Mouse (Mus musculus) right cerebral cortex, postnatal 10 days (tissue): ENCODE measurements at regions not wholly inside any gene's neighbourhood (a gene's known extent, or its start where the extent isn't known, plus 50 kb on each side); places are given as distances from the start of the nearest gene placed in this dataset.
A peak's percentile ranks its signal among the peaks of the same experiment; 100 is the strongest.

Experiments
- DNase-seq, 2 experiments: peaks; one replicate each; pipeline ENCODE4 v3.0.0; 2021; ENCODE audit warnings: low spot score in 2 of 2

- peak; percentile 46 to 56 for DNase-seq
These were observed 173.8 kb upstream of the Gm4791 start for GRCm38 (mm10) chr9:46824703-46825102.

DNA sequence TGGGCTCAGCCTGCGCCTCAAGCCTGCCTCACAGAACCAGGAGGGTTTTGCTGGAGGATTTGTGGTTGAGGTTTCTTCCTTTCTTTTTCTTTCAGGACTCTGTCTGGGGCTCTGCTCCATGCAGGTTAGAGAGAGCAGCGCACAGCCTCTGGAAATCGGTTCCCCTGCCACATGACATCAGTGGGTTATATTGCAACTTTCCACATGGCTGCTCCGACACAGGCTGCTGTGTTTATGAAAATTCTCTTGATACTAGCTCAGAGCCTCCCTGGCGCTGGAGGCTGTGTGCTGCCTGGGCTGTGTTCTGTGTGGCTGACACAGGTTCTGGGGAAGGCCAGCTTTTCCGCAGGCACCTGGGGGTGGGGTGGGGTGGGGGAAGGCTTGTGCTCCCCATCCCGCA is 178.7 kb upstream of the Gm4791 start:
- peak in 1 of 2 experiments; percentile 19 for DNase-seq

- peak in 1 of 2 experiments; percentile 18 for DNase-seq
These were observed 179.2 kb upstream of the Gm4791 start for GRCm38 (mm10) chr9:46819376-46819775.

DNA sequence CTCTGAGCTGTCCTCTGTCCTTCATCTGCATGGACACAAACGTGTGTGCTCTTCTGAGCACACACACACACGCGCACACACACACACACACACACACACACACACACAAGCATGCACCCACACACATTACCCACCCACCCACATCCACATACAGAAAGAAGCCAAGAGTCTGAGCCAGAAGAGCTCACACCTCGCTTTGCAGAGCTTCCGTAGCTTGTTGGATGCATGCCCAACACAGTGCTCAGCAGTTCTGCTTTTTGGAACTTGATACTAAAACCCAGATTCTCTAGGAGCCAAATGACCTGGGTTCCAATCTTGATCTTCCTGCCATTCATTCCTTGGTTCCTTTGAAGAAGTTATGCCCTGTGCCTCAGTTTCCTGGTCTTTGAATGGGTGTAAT is 182.4 kb upstream of the Gm4791 start:
- DNase-seq = peak; percentile 69 to 79

- peak; percentile 76 to 83 for DNase-seq
These were observed 183.9 kb upstream of the Gm4791 start for GRCm38 (mm10) chr9:46814478-46815241.

- peak; percentile 9 to 16 for DNase-seq
These were observed 188.3 kb upstream of the Gm4791 start for GRCm38 (mm10) chr9:46810266-46810665.

DNA sequence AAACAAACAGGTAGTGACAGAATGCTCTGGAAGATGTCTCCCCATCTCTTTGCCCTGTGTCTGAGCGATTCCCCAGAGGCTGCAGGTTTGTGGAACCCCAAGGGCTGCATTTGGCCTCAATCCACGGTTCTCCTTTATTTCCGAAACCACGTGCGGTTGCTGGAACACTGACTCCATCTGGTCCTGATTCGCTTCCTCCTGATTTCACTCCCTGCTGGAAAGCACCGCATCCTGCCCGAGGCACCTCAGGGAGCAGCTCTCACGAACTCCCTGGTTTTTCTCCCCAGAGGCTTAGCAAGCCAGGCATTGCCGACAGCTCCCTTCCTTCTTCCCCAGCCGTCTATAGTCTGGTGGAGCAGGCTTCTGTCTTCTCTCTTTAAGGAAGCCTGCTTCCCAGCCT is 203.1 kb upstream of the Gm4791 start:
- peak; percentile 19 to 28 for DNase-seq

DNA sequence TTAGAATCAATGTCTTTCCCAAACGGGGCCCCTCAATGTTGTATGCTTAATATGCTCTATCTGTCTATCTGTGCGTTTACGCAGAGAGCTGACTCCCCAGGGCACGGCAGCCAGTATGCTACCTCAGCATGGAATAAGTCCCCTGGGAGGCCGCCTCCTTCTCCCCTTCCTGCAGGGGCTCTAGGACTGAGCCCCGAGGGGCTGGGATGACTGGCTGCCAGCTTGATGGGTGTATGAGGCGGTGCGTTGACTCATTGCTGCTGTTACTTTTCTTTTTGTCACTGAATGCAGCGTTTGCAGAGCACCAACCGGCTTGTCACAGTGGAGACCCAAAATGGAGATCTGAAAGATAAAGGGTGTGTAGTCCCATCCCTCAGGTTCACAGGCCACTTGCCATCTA is 209.5 kb upstream of the Gm4791 start:
- DNase-seq = peak; percentile 26 to 27

DNA sequence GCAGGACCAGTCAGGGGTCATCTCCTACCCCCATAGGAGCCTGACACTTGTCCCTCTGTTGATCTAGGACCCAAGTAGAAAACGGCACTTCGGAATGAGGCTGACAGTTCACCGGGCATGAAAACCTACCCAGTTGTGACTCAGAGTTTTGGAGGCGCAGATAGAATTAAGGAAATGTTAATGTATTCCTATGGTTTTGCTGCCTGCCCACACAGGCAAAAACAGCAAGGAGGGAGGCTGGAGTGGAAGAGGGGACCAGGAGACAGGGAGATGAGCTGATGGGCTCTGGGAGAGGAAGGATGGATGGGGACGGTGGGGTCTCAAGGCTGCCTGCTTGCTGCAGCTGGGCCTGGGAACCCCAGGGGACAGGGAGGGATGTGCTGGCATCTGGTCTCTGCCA is 210.1 kb upstream of the Gm4791 start:
- peak; percentile 47 to 48 for DNase-seq

- DNase-seq = peak; percentile 73 to 83
These were observed 214.1 kb upstream of the Gm4791 start for GRCm38 (mm10) chr9:46784355-46784975.

GRCm38 (mm10) chr9:46783597-46784354 is 214.8 kb upstream of the Gm4791 start:
- peak; percentile 15 to 17 for DNase-seq

- DNase-seq = peak; percentile 16 to 19
These were observed 216.9 kb upstream of the Gm4791 start for GRCm38 (mm10) chr9:46781681-46782080.

DNA sequence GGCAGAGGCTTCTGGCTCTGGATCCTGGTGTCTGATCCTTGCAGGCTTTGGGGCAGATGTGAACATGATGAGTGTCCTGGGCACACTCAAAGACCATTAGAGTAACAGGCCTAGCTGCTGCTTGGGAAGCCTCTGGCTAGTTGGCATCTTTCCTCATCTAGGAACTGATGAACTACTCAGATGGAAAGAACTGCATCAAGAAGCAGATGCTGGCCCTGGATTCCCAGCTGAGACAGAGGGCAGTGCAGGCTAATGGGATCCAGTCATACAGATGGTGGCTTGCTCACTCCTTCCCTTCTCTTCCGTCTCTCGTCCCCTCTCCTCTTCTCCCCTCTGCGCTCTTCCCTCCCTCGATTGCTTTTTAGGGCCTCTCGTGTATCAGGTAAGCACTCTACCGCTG is 219.8 kb upstream of the Gm4791 start:
- peak; percentile 6 to 10 for DNase-seq

GRCm38 (mm10) chr9:46774821-46775220 is 223.7 kb upstream of the Gm4791 start:
- peak in 1 of 2 experiments; percentile 20 for DNase-seq

GRCm38 (mm10) chr9:46760247-46760646 is 238.3 kb upstream of the Gm4791 start:
- peak in 1 of 2 experiments; percentile 52 for DNase-seq

GRCm38 (mm10) chr9:46757005-46757672 is 241.4 kb upstream of the Gm4791 start:
- no peak for DNase-seq

DNA sequence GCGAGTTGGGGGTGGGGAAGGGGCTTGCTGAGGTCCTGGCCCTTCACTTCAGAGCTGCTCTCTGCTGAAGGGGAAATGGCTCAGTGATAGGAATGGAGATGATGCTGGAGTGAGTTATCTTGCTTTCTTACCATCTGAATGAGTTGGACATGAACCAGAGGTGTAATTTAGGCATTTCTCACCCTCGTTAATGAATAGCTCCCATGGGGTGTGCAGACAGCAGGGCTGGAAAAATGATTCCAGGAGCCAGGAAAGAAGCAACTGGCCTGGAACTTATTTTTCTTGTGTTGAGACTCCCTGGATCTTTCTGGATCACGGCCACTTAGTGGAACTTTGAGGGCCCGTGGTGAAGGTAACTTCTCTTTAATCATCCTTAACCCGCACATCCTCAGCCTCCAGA is 246.6 kb upstream of the Gm4791 start:
- no peak for DNase-seq

DNA sequence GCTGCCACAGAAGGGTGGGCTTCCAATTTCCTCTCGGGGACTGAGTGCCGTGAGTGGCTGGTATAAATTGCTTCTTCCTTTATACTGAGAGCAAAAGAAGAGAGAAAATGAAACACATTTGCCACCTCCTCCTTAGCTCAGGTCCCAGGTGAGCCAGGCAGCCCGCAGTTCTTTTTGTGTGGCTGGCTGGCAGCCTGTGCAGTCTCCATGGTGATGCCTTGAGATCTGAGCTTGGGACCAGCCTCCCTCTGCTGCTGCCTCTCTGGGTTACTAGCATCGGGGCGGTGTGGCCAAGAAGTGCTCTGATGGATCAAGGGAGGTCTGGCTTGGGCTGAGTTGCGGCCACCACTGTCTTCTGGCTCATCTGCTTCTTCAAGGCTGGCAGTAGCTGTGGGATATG is 249.1 kb upstream of the Gm4791 start:
- peak; percentile 60 to 71 for DNase-seq

GRCm38 (mm10) chr9:46746266-46746665 is 252.3 kb upstream of the Gm4791 start:
- DNase-seq = no peak

GRCm38 (mm10) chr9:46740496-46740895 is 258.0 kb upstream of the Gm4791 start:
- no peak for DNase-seq

DNA sequence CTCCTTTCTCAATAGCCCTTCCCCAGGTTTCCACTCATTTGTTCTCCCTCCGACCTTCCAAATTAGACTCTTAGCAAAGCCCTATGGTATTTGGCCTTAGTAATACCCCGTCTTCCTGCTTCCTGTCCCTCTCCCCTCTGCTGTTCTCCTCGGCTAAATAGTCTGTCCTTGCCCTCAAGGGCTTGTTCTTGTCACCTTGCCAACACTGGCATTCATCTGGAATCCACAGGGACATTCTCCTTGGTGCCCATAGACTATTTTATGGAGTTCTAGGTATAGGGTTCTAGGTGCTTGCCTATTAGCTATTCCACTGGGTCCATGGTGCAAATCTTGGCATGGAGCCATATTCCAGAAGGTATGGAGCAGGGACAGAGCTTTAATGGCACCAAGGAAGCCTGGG is 259.2 kb upstream of the Gm4791 start:
- no peak for DNase-seq

- no peak for DNase-seq
These were observed 259.9 kb upstream of the Gm4791 start for GRCm38 (mm10) chr9:46738634-46739033.
